Mouse (Mus musculus): ENCODE data around the gene Emcn.

Emcn gene

DNA sequence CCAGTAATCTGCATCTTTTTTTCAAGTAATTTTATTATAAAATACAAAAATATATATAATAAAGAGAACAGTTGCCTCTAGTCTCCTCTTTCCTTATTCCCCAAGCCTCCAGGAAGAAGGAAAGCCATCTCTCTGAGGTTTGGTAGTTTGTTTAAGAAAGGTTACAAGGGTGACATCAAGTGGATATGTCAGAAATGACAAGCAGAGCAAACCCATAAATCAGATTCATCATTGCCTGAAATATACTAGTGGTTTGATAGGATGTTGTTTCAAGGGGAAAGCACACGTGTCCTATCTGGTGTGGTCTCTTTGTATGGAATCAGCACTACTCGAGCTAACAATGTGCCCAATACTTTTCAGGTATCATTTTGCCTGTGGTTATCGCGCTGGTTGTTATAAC is 77.8 kb downstream of the Emcn start:
- no peak for DNase-seq

DNA sequence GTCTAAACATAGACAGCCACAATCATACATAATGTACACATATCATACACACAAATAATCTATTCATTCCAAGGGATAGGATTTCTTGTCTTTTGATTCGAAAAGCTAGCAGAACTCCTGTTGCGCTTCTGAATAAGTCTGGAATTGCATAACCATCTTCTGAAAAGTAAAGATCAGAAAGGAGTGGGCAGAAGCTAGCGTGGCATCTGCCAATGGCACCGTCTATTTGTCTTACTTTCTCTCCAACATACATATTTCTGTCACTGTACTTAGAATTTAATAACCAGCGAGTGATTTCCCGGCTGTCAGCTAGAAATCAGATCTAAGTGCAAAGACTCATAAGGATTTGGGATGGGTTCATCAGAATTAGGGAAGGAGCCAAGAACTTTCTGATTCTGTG is 88.6 kb downstream of the Emcn start:
- DNase-seq = no peak

DNA sequence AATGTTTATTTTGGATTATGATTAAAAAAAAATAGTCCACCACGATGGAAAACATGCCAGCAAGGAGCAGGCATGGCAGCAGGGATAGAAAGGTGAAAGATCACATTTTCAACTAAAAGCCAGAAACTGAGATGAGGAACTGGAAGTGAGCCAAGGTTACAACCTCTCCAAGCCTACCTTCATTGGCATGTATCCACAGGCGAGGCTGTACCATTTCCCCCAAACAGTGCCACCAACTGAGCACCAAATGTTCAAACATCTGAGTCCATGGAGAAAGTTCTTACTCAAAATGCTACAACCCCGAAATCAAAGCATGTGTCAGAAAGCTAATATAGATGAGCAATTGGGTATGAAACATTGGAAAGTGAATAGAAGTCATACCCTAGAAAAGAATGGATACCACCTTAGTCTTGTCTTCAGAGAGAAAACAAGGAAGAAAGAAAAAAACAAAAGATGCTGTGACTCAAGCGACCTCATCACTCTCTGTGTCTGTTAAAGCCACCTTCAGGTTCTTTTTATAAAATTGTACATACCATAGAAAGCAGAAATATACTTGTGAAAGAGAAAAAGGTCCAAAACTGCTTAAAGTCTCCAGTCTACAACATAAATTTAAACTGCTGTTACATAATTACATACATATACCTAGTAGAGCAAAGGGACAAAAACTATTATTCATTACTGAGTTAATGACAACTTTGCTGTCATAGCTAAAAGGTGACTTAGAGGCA is 124.2 kb downstream of the Emcn start:
- DNase-seq = no peak

DNA sequence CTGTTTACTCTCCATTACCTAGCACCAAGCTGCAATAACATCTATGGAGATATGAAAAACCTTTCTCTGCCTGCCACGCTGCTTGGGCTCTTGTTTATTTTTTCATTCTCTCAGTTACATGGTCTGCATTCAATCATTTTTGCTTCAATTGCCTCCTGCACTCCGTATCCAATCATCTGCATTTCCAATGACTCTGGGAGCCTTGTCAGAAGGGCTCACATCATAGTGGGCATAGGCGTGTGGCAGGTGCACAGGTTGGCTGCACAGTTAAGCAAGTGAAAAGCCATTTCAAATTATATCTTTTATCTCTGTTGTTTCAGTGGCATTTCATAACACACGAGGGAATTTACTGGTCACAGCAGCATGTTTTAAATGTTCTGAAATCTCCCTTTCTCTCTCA is 125.1 kb downstream of the Emcn start:
- no peak for DNase-seq

DNA sequence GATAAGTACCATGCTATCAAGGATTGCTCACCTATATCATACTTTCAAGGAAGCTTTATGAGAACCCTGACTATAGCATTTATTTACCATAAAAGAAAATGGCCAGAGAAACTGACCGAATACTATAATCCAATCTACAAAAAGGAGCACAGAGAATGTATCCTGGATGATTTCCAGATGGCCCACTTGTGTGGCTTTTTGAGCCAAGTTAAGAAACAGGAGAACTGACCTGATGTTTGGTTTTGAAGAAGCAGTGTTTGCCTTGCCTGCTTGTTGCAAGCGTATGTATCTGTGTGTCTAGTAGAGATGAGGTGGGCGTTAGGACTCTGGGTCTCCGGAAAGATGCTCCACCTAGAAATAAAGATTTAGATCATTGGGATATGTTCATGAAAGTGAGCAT is 125.9 kb downstream of the Emcn start:
- DNase-seq = no peak

- no peak for DNase-seq
Observed at GRCm38 (mm10) chr3:137467386-137467785, 126.5 kb downstream of the Emcn start.

GRCm38 (mm10) chr3:137472145-137472544 is 131.3 kb downstream of the Emcn start:
- DNase-seq = no peak

DNA sequence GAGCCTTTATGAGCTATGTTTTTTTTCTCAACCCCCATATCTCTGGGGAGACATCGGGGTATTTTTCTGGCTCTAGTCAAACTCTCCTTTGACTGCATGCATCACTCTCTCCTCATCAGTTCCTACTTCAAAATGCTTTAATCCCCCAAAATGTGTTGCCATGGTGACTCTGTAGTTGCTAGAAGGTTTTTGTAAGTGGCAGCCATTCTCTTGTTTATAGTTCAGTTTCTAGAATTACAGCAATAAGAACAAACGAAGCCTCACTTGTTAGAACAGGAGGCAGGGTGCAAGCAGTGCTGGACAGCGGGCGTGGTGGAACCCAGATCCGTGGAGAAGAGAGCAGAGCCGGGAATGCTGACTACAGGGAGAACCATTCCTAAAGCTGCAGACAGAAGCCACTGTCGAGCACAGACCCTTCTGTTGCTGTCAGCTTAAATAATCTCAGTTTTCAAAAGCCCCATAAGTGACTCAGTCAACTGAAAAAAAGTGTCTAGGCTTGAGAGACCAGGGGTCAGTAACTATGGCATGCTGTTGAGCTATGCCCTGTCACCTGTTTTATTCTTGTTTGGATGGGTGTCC is 139.0 kb downstream of the Emcn start:
- no peak for DNase-seq

DNA sequence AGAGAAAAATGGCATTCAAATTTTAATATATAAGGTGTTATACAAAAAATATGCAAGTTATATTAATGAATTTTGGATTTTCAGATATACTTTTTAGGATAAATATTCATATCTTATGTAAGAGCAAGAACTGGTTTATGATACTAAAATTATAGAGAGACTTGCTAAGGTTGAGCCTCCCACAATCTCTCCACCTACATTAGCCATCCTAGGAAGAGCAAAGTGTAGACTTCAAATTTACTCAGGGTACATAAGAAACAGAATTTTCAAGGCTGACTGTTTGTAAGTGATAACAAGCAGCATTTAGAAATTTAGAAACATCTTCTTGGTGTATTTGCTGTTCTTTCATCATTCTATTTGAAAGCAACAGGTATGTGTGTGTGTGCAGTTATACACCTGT is 140.3 kb downstream of the Emcn start:
- DNase-seq = no peak

Measured in right cerebral cortex, postnatal 25 days (tissue).